Mouse (Mus musculus): ENCODE results near the gene Gsta3.
A peak's percentile ranks its signal among the peaks of the same experiment; 100 is the strongest.
"Not testable (repeated sequence)": the region's sequence is repeated elsewhere in the genome, so short reads cannot be mapped to it uniquely, and the experiment has no call there.

Gene Gsta3

GRCm38 (mm10) chr1:21239911-21240898 lies at the start of gene Gsta3:
Gene Gsta3, plus strand, starts transcription at chr1:21240589.
- no peak for DNase-seq (ENCODE audit: low spot score in 2 of 2)

DNA sequence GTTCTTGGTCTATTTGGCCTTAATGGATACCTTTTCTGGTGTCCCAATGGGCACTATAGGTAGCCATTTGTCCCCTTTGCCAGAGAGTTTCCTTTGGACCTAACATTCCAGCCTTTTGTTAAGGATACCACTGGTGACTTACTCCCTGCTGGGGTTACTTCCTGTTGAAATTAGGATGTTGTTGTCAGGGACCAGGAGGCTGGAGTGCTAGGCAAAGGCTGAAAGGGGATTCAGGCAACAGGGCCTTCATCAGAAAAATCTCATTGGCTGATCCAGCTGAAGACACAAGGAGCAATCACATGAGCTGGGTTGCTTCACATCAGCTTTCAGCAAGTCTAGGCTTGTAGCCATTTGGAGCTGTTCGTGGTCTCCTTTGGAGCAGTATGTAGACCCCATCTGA lies 34.1 kb upstream of the Gsta3 start:
- no peak for DNase-seq (ENCODE audit: low spot score in 2 of 2)

DNA sequence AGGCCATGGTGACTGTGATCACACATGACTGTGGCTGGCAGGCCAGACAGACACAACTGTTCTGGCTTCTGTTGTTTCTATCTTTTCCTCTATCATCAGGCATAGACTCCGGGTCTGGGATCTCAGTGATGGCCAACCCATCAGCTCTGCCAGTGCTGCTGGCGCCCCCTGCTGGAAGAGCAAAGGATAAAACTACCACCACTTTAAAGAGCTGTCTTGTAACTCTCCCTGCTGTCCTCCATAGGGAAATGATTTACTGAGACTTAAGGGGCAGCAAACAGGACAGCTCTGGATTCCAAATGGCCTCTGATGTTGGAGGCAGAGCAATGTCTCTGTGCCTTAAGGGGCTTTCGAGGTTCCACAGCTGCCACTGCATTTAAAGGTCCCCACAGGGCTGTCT lies 26.9 kb upstream of the Gsta3 start:
- DNase-seq (ENCODE audit: low spot score in 2 of 2): not testable (repeated sequence)

GRCm38 (mm10) chr1:21213991-21214692 lies 26.2 kb upstream of the Gsta3 start:
- DNase-seq (ENCODE audit: low spot score in 2 of 2): not testable (repeated sequence)

GRCm38 (mm10) chr1:21218489-21218919 lies 21.9 kb upstream of the Gsta3 start, which contains the start of gene Tmem14a:
Gene Tmem14a, plus strand, starts transcription at chr1:21218575.
- peak; percentile 89 to 90 for DNase-seq (ENCODE audit: low spot score in 2 of 2)

DNA sequence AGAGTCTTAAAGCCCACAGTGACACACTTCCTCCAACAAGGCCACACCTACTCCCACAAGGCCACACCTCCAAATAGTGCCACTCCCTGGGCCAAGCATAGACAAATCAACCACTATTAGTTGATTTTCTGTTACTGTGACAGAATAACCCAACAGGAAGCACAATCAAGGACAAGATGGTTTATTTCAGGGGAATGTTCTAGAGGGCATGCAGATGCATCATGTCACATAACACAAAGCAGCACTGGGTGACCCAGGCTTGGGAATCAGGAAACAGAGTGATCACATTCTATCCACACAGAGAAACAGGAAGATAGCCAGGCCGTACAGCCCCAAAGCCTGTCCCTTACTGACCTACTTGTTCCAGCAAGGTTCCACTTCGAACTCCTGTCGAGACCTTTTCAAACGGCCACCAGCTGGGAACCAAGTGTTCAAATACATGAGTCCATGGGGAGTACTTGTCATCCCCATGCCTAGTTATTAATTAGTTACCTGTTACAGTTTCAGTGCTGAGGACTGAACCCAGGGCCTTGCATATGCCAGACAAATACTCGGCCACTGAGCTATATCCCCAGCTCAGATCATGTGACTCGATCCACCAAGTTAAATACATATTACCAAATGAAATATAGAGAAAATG lies 12.5 kb upstream of the Gsta3 start:
- no peak for DNase-seq (ENCODE audit: low spot score in 2 of 2)

- DNase-seq (ENCODE audit: low spot score in 2 of 2): not testable (repeated sequence)
These were observed 11.4 kb upstream of the Gsta3 start for GRCm38 (mm10) chr1:21228740-21229722.

DNA sequence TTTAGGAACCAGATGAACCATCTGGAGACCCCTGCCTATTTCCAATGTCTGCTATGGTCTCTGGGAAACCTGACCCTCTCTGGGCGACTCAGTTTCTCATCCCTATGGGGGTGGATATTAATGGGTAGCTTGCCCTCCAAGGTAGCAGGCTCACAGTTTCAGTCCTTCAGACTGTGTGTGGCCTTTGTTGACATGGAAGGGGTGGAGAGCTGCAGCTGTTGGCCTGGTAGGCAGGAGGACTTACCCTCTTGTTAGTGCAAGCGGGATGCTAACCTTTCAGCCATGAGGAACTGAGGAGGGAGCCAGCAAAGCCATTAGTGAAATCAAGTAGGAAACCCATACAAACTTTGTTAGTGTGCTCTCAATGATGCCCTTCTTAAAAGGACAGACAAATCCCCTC lies 10.0 kb upstream of the Gsta3 start:
- DNase-seq (ENCODE audit: low spot score in 2 of 2): no peak

GRCm38 (mm10) chr1:21231744-21232464 lies 8.5 kb upstream of the Gsta3 start:
- no peak for DNase-seq (ENCODE audit: low spot score in 2 of 2)

DNA sequence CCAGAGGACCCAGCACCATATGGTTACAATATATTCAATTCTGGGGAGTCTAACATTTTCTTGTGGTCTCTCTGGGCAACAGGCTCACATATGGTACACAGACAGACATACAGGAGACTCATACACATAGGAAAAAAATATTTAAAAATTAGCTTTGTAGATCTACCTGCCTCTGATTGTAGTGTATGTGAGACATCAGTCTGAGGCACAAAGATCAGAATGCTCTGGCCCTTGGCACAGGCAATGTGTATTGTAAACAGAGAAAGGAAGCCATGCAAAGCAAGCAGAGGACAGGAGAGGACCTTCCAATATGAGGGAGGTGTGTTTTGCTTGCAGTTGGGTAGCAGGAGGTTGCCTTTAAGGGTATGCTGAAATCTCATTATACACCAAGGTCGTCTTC lies 7.9 kb upstream of the Gsta3 start:
- DNase-seq (ENCODE audit: low spot score in 2 of 2): no peak

DNA sequence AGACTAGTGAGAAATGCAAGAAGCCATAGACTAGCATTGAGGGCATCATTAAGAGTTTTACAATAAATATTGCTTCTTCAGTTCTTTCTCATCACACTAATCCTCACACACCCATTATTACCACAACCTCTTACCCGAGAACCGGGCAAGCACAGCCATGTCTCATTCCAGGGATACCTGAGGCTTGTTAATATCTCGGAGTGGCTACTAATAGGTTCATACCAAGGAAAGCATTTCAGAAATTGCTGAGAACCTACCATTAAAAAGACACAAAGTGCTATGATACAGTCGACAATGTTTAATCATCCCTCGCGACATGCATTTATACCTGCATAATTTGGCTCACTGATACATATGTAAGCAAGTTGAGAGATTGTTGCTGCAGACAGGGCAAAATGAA lies 5.0 kb upstream of the Gsta3 start:
- DNase-seq (ENCODE audit: low spot score in 2 of 2): no peak

DNA sequence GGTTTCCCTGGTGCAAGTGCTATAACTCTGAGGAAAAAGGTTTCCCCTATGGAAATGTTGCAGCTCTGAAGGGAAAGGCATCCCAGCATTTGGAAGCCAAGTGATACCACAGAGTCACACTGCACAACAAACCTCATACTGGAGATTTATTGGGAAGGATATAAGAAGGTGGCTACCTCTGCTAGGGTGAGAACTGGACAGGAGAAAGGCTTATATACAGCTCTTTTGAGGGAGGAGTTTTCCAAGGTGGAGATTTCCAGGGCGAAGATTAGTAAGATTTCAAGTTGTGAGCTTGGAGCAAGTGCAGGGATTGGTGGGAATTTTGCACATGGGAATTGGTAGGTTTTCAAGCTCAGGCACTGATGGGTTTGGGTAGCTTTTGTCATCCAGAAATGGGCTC lies 707 bp downstream of the Gsta3 start:
- DNase-seq (ENCODE audit: low spot score in 2 of 2): no peak

GRCm38 (mm10) chr1:21244290-21244960 lies 4.0 kb downstream of the Gsta3 start:
- no peak for DNase-seq (ENCODE audit: low spot score in 2 of 2)

GRCm38 (mm10) chr1:21246136-21246535 lies 5.7 kb downstream of the Gsta3 start:
- no peak for DNase-seq (ENCODE audit: low spot score in 2 of 2)

- no peak for DNase-seq (ENCODE audit: low spot score in 2 of 2)
These were observed 7.5 kb downstream of the Gsta3 start for GRCm38 (mm10) chr1:21247896-21248295.

DNA sequence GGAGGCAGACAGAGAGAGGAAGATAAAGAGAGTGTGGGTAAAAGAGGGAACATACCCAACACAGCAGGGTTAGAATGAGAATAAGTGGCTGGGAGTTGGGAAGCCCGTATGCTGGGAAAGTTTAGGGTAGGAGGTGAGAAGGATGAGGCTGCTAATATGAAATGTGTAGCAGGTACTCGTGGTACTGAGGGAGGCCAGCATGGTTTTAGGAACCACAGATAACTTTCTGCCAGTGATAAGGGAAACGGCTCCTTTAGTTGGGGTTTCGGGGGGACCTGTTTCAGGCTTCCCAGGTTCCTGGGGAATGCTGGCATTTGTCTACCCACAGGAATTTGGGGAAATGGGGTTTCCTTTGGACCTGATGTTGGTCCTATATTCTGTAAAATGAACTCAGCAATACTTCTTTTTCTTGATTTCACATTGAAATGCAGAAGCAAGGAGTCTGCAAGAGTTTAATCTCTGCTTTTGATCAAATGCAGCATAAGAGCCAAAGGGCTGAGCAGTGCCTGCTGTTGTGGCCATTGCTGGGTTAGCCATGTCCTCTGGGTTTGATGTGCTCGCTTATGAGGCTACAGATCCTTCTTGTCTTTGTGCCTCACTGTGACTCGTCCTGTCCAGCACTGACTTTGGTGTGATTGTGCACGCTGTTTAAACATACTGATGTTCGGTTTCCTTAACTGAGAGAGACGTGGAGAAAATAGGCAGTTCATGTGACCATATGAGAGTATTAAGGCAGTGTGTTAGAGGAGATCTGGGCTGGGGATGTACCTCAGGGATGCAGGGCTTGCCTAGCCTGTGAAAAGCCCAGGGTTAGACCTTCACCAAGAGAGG lies 8.4 kb downstream of the Gsta3 start:
- no peak for DNase-seq (ENCODE audit: low spot score in 2 of 2)

GRCm38 (mm10) chr1:21251661-21252060 lies 11.3 kb downstream of the Gsta3 start:
- no peak for DNase-seq (ENCODE audit: low spot score in 2 of 2)

GRCm38 (mm10) chr1:21252566-21253302 lies 12.3 kb downstream of the Gsta3 start:
- DNase-seq (ENCODE audit: low spot score in 2 of 2): no peak

Measured in spleen, postnatal 36 days (tissue).